Mouse (Mus musculus): ENCODE data around the gene Rexo1. TPM values are rescaled to one million over a fixed set of nuclear protein-coding genes. Genes with fewer than 3 reads are reported as not detected.

Rexo1 gene
- polyA plus RNA-seq, 1 experiment from 2014 or later: 33.9 TPM

GRCm38 (mm10) chr10:80510273-80510660, 51.1 kb downstream of the Rexo1 start:
- Histone ChIP-seq H3K27me3 (replicated peaks) (peaks cover 30% of the 10 kb centered on the region), H3K27ac (no peak overlapping the region), H3K4me1 (peaks cover 12% of the 10 kb centered on the region), H3K4me3 (no peak overlapping the region), H3K9ac (no peak overlapping the region), H3K9me3 (no peaks in the 10 kb centered on the region), H3K4me2 (no peak overlapping the region), H3K36me3 (replicated peaks) (no peaks in the 10 kb centered on the region)
- no peak for ATAC-seq (replicated peaks)
- WGBS: 48% methylated on average over 10 of the region's 10 CpGs

- H3K27ac ChIP-seq: no peak overlapping the region
- H3K4me1 ChIP-seq: peaks cover 12% of the 10 kb centered on the region
- H3K4me3 ChIP-seq: peak overlapping the region; percentile 15; the same call in 1 of the 2 replicates
- 8% methylated on average over 20 of the region's 20 CpGs for WGBS
- H3K9me3 ChIP-seq: no peaks in the 10 kb centered on the region
- peak overlapping the region; percentile 40 for H3K4me2 ChIP-seq
- H3K27me3 ChIP-seq (replicated peaks): peaks cover 36% of the 10 kb centered on the region
- ATAC-seq (replicated peaks): peak; percentile 50
- no peak overlapping the region for H3K9ac ChIP-seq
- no peaks in the 10 kb centered on the region for H3K36me3 ChIP-seq (replicated peaks)
These were observed 51.7 kb downstream of the Rexo1 start for GRCm38 (mm10) chr10:80509412-80510272.

DNA sequence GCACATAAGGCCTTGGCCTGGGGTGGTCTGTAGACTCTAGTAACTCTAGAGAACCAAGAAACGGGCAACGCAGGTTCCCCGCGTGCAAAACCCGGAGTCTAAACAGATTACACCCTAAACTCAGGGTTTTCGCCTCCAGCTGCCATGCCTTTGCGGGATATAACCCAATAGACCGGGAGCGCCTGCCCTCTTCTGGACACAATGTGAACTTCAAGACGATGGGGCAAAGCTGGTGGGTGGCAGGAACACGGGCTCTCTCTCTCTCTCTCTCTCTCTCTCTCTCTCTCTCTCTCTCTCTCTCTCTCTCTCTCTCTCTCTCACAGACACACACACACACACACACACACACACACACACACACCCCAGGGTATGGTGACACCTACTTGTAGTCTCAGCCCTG, 55.1 kb downstream of the Rexo1 start:
- no peak overlapping the region for H3K9ac ChIP-seq
- no peak overlapping the region for H3K4me2 ChIP-seq
- H3K9me3 ChIP-seq: no peaks in the 10 kb centered on the region
- peaks cover 58% of the 10 kb centered on the region for H3K27me3 ChIP-seq (replicated peaks)
- no peak overlapping the region for H3K27ac ChIP-seq
- H3K36me3 ChIP-seq (replicated peaks): no peaks in the 10 kb centered on the region
- no peak overlapping the region for H3K4me3 ChIP-seq
- ATAC-seq (replicated peaks): no peak
- H3K4me1 ChIP-seq: peaks cover 8% of the 10 kb centered on the region; the same call in 1 of the 2 replicates
- under 1% methylated on average over 11 of the region's 11 CpGs for WGBS

- no peak for ATAC-seq (replicated peaks)
These were observed 56.6 kb downstream of the Rexo1 start for GRCm38 (mm10) chr10:80504724-80505123.

DNA sequence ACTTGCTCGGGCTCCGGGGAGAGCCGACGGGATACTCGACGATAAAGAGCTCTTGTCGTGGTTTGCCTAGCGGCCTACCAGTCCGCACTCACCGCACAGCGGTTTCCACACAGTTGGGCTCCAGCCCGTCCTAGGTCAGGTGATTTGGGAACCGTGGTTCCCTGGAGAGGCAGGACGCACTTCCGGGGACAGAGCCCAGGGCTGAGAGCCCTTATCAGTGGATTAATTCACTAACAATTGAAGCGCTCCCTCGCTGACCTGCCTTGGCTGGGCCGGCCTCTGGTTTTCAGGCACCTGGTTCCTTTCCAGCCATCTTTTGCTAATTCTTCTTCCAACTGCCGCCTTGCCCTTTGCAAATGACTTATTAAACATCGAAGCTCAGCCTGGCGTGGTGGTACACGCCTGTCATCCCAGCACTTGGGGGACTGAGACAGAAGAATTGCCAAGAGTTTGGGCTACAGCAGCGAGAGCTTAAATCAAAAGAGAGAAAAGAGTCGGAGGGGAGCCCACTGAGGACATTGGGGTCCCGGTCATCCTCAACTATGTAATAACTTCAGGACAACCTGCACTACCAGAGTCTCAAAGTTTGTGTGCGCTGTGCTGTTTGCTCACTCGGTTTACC, 57.6 kb downstream of the Rexo1 start:
- H3K4me2 ChIP-seq: no peak overlapping the region
- ATAC-seq (replicated peaks): no peak
- no peaks in the 10 kb centered on the region for H3K9me3 ChIP-seq
- peaks cover 69% of the 10 kb centered on the region for H3K27me3 ChIP-seq (replicated peaks)
- H3K9ac ChIP-seq: no peak overlapping the region
- no peak overlapping the region for H3K27ac ChIP-seq
- 2% methylated on average over 27 of the region's 27 CpGs for WGBS
- no peak overlapping the region for H3K4me3 ChIP-seq
- H3K4me1 ChIP-seq: peaks cover 5% of the 10 kb centered on the region; the same call in 1 of the 2 replicates
- no peaks in the 10 kb centered on the region for H3K36me3 ChIP-seq (replicated peaks)

More at GRCm38 (mm10) chr10:80504724-80505123, 56.6 kb downstream of the Rexo1 start:
- H3K4me1 ChIP-seq: peaks cover 8% of the 10 kb centered on the region; the same call in 1 of the 2 replicates
- H3K9ac ChIP-seq: no peak overlapping the region
- no peak overlapping the region for H3K27ac ChIP-seq
- H3K4me2 ChIP-seq: no peak overlapping the region
- H3K4me3 ChIP-seq: no peak overlapping the region
- WGBS: 0% methylated on average over 8 of the region's 9 CpGs
- H3K36me3 ChIP-seq (replicated peaks): no peaks in the 10 kb centered on the region
- peaks cover 66% of the 10 kb centered on the region for H3K27me3 ChIP-seq (replicated peaks)
- no peaks in the 10 kb centered on the region for H3K9me3 ChIP-seq

- ATAC-seq (replicated peaks): no peak
- no peak overlapping the region for H3K9ac ChIP-seq
These were observed 58.5 kb downstream of the Rexo1 start for GRCm38 (mm10) chr10:80502819-80503314.

GRCm38 (mm10) chr10:80502291-80502690, 59.1 kb downstream of the Rexo1 start:
- H3K4me1 ChIP-seq: peaks cover 5% of the 10 kb centered on the region; the same call in 1 of the 2 replicates
- no peaks in the 10 kb centered on the region for H3K9me3 ChIP-seq
- H3K9ac ChIP-seq: no peak overlapping the region
- no peak overlapping the region for H3K4me3 ChIP-seq
- no peak overlapping the region for H3K27ac ChIP-seq
- 2% methylated on average over 7 of the region's 7 CpGs for WGBS
- peaks cover 79% of the 10 kb centered on the region for H3K27me3 ChIP-seq (replicated peaks)
- H3K4me2 ChIP-seq: no peak overlapping the region
- no peaks in the 10 kb centered on the region for H3K36me3 ChIP-seq (replicated peaks)
- ATAC-seq (replicated peaks): no peak

More at GRCm38 (mm10) chr10:80502819-80503314, 58.5 kb downstream of the Rexo1 start:
- no peak overlapping the region for H3K4me2 ChIP-seq
- no peak overlapping the region for H3K4me3 ChIP-seq
- H3K27ac ChIP-seq: no peak overlapping the region
- H3K27me3 ChIP-seq (replicated peaks): peaks cover 76% of the 10 kb centered on the region
- H3K4me1 ChIP-seq: peaks cover 5% of the 10 kb centered on the region; the same call in 1 of the 2 replicates
- no peaks in the 10 kb centered on the region for H3K36me3 ChIP-seq (replicated peaks)
- 2% methylated on average over 22 of the region's 22 CpGs for WGBS
- no peaks in the 10 kb centered on the region for H3K9me3 ChIP-seq

DNA sequence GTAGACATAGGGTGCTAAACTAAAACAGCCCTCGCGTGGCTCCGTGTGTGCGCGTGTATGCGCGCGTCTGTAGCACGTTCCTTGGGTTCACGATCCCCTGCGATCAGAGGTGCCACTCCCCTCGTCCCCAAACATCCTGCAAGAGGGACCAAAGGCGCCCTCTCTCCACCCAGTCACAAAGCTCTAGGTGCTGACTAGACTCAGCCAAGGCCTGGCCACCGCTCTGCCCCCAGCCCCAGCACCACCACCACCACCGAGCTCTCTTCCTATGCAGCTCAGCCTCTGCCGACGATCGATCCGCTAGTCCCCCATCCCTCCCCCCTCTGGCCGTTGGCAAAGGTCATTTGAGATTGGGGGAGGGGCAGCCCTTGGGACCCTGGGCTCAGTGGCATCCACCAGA, 64.9 kb downstream of the Rexo1 start:
- no peak overlapping the region for H3K27ac ChIP-seq
- peaks cover 22% of the 10 kb centered on the region for H3K4me1 ChIP-seq
- WGBS: 1% methylated on average over 20 of the region's 20 CpGs
- peak overlapping the region; percentile 36 for H3K4me3 ChIP-seq
- no peaks in the 10 kb centered on the region for H3K9me3 ChIP-seq
- no peaks in the 10 kb centered on the region for H3K36me3 ChIP-seq (replicated peaks)
- H3K27me3 ChIP-seq (replicated peaks): peaks cover 92% of the 10 kb centered on the region
- H3K9ac ChIP-seq: no peak overlapping the region
- ATAC-seq (replicated peaks): no peak; the same call in 1 of the 2 replicates
- H3K4me2 ChIP-seq: peak overlapping the region; percentile 57

DNA sequence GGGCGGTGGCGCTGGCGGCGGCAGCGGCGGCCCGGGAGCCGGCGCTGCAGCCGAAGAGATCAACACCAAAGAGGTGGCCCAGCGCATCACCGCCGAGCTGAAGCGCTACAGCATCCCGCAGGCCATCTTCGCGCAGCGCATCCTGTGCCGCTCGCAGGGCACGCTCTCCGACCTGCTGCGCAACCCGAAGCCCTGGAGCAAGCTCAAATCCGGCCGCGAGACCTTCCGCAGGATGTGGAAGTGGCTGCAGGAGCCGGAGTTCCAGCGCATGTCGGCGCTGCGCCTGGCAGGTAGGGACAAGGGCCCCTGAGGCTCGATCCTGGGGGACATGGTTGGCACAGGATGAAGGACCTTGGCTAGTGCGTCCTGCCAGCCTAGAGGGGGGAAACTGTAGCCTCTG, 65.5 kb downstream of the Rexo1 start:
- peaks cover 26% of the 10 kb centered on the region for H3K4me1 ChIP-seq
- H3K4me3 ChIP-seq: peak overlapping the region; percentile 36
- ATAC-seq (replicated peaks): no peak
- no peak overlapping the region for H3K27ac ChIP-seq
- under 1% methylated on average over 35 of the region's 35 CpGs for WGBS
- no peak overlapping the region for H3K9ac ChIP-seq
- peaks cover 92% of the 10 kb centered on the region for H3K27me3 ChIP-seq (replicated peaks)
- peak overlapping the region; percentile 57 for H3K4me2 ChIP-seq
- no peaks in the 10 kb centered on the region for H3K9me3 ChIP-seq
- H3K36me3 ChIP-seq (replicated peaks): no peaks in the 10 kb centered on the region

GRCm38 (mm10) chr10:80494732-80495131, 66.6 kb downstream of the Rexo1 start, which contains the start of gene Onecut3:
TSS of gene Onecut3 (plus strand) at chr10:80494835.
- Histone ChIP-seq H3K27me3 (replicated peaks) (peaks cover 92% of the 10 kb centered on the region), H3K4me3 (peak within 1 kb of the TSS; percentile 36), H3K9me3 (no peaks in the 10 kb centered on the region), H3K4me1 (peaks cover 26% of the 10 kb centered on the region), H3K36me3 (replicated peaks) (no peaks in the 10 kb centered on the region), H3K4me2 (peak within 1 kb of the TSS; percentile 57), H3K27ac (peak within 1 kb of the TSS; percentile 13; the same call in 1 of the 2 replicates), H3K9ac (peak within 1 kb of the TSS; percentile 29)
- under 1% methylated on average over 42 of the region's 42 CpGs for WGBS
- peak; percentile 22; the same call in 1 of the 2 replicates for ATAC-seq (replicated peaks)

All from midbrain, embryonic 15.5 days (tissue).